Mouse (Mus musculus): ENCODE data around the gene Retsat.

DNA sequence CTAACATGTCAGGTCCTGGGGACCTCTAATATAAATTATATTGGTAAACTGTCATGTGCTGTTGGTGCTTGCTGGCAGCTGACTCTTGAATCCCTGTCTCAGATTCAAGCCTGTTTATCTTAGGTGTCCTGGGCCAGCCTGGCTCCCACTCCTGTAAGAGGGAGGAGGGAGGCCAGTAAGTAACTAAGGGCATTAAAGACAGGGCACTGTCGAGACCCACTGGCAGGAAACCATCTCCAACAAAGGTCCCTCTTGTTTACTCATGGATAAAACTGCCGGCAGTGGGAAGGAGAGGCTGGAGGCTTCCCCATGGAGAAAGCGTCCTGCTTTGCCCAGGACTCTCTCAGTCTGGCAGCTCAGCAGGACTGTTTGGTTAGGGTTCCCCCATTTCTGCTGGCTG lies 26.4 kb upstream of the Retsat start:
- TF ChIP-seq CTCF (IDR thresholded peaks at IDR 0.05; ENCODE audit: low read depth) (no peak), EP300 (optimal IDR thresholded peaks at IDR 0.05) (no peak)

Data from stomach, postnatal 0 days (tissue).